Mouse (Mus musculus): ENCODE data around the gene Slc8a1.

DNA sequence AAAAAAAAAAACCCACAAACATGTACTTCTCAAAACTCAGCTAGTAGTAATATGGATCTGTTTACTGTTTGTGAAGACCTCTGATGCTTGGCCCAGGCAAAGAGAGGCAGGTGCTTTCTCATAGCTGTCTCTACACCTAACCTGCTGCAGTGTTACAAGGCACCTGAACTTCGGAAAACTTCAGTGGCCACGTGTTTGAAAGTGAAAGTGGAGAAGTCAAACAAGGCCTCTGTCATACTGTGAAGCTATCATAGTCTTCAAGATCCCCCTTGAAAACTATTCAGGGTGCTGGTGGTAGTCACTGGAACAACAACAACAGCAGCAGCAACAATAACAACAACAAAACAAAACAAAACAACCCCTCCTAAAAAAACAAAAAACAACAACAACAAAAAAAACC is 40.5 kb downstream of the Slc8a1 start:
- TF ChIP-seq CTCF (IDR thresholded peaks at IDR 0.05) (no peak), EP300 (IDR thresholded peaks at IDR 0.05) (no peak)

Measured in lung, postnatal 0 days (tissue).